Mouse (Mus musculus) C2C12 (cell line): ENCODE data around the gene Rnd1. TPM values are rescaled to one million over a fixed set of nuclear protein-coding genes. Genes with fewer than 3 reads are reported as not detected.

Experiments
- H3K27me3 ChIP-seq: one replicate; pipeline ENCODE4 v1.6.1; 2011; ENCODE audit not compliant: control insufficient read depth, insufficient read depth, insufficient read length
- H3K36me3 ChIP-seq: one replicate; pipeline ENCODE4 v1.6.1; 2011; ENCODE audit not compliant: control insufficient read depth, insufficient read depth
- H3K4me3 ChIP-seq: one replicate; pipeline ENCODE4 v1.5.1; 2011; ENCODE audit warnings: mild to moderate bottlenecking, control low read depth; ENCODE audit not compliant: poor library complexity, insufficient read depth, severe bottlenecking
- H3K79me2 ChIP-seq: one replicate; pipeline ENCODE4 v1.6.1; 2011; ENCODE audit not compliant: control insufficient read depth, insufficient read depth
- H3K79me3 ChIP-seq: one replicate; pipeline ENCODE4 v1.6.1; 2011; ENCODE audit warnings: low read depth, control low read depth
- H3ac ChIP-seq: one replicate; pipeline ENCODE3; 2011; ENCODE audit warnings: low read depth; ENCODE audit not compliant: control insufficient read depth, insufficient read length
- CEBPB ChIP-seq: IDR thresholded peaks from one replicate; pipeline ENCODE4 v1.6.1; 2011; ENCODE audit warnings: low read depth, mild to moderate bottlenecking, control low read depth, moderate library complexity
- CTCF ChIP-seq: IDR thresholded peaks from one replicate; pipeline ENCODE4 v1.5.1; 2011; ENCODE audit not compliant: control insufficient read depth, insufficient read depth, insufficient read length
- FOSL1 ChIP-seq: IDR thresholded peaks from one replicate; pipeline ENCODE4 v1.8.0; 2011; ENCODE audit warnings: mild to moderate bottlenecking, low read length; ENCODE audit not compliant: poor library complexity, insufficient read depth, severe bottlenecking
- MAX ChIP-seq: IDR thresholded peaks from one replicate; pipeline ENCODE4 v1.6.1; 2011; ENCODE audit warnings: mild to moderate bottlenecking, control low read depth
- MYOD1 ChIP-seq: IDR thresholded peaks from one replicate; pipeline ENCODE4 v1.6.1; 2011; ENCODE audit warnings: low read depth; ENCODE audit not compliant: control insufficient read depth, insufficient read length
- MYOG ChIP-seq: IDR thresholded peaks from one replicate; pipeline ENCODE4 v1.6.1; 2011; ENCODE audit not compliant: control insufficient read depth, insufficient read length; ENCODE audit errors: extremely low read depth
- USF1 ChIP-seq: IDR thresholded peaks from one replicate; pipeline ENCODE4 v1.6.1; 2011; ENCODE audit warnings: low read depth, mild to moderate bottlenecking, control low read depth, moderate library complexity
- polyA plus RNA-seq: library from polyadenylated mRNA; unstranded; fragments of >200 nt; fragmentation: generic; extraction: Trizol; gene quantifications from one replicate; pipeline ENCODE4 v1.2.1, GENCODE M21; 2012; ENCODE audit warnings: missing spikeins

The Rnd1 gene
- polyA plus RNA-seq, 1 experiment: 10.5 TPM

GRCm38 (mm10) chr15:98632921-98633320 is 44.3 kb downstream of the Rnd1 start:
- H3K36me3 ChIP-seq: no peaks in the 10 kb centered on the region
- peak overlapping the region; percentile 47 for H3ac ChIP-seq
- peak overlapping the region; percentile 3 for H3K4me3 ChIP-seq
- no peaks in the 10 kb centered on the region for H3K79me3 ChIP-seq
- TF ChIP-seq CEBPB: no peak
- peak; percentile 15 for TF ChIP-seq MAX
- peaks cover 33% of the 10 kb centered on the region for H3K79me2 ChIP-seq
- no peaks in the 10 kb centered on the region for H3K27me3 ChIP-seq

- TF ChIP-seq CTCF (no peak), MYOG (no peak), MAX (peak; percentile 74), FOSL1 (no peak), CEBPB (no peak), MYOD1 (no peak)
- Histone ChIP-seq H3K79me2 (peaks cover 33% of the 10 kb centered on the region), H3ac (peak overlapping the region; percentile 47), H3K27me3 (no peaks in the 10 kb centered on the region), H3K79me3 (no peaks in the 10 kb centered on the region), H3K4me3 (peak overlapping the region; percentile 30), H3K36me3 (no peaks in the 10 kb centered on the region)
Observed at GRCm38 (mm10) chr15:98632107-98632744, 45.0 kb downstream of the Rnd1 start.

GRCm38 (mm10) chr15:98631493-98631892 is 45.8 kb downstream of the Rnd1 start:
- Histone ChIP-seq H3K79me2 (peaks cover 28% of the 10 kb centered on the region), H3K79me3 (no peaks in the 10 kb centered on the region), H3K27me3 (no peaks in the 10 kb centered on the region), H3K4me3 (no peak overlapping the region), H3K36me3 (no peaks in the 10 kb centered on the region), H3ac (peak overlapping the region; percentile 47)
- TF ChIP-seq MAX: peak; percentile 28
- TF ChIP-seq MYOD1: no peak
- TF ChIP-seq CTCF: peak; percentile 100
- no peak for TF ChIP-seq USF1

- Histone ChIP-seq H3K36me3 (no peaks in the 10 kb centered on the region), H3K27me3 (no peaks in the 10 kb centered on the region), H3K4me3 (no peak within 1 kb of the TSS)
Observed at GRCm38 (mm10) chr15:98630540-98630939, 46.7 kb downstream of the Rnd1 start, which contains the start of gene Cacnb3. Cacnb3 (plus strand) TSS chr15:98630840.

DNA sequence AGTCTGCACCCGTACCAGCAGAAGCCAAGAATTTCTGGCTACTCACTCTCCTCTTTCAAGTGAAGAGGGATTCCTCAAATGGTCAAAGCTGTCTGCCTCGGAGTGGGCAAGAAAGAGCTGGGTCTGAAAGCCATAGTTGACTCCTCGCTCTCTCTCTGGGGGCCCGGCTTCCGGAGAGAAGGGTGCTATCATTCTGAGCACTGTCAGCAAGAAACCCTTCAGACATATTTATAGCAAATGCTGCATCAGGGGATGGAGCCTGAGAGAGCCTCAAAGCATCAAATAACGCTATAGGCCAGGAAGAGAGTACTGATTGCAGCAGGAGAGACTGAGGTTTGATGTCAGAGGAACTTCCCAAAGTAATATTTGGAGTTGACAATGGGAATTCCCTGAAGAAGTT is 47.8 kb downstream of the Rnd1 start:
- Histone ChIP-seq H3K27me3 (no peaks in the 10 kb centered on the region), H3K79me2 (peaks cover 14% of the 10 kb centered on the region)
- TF ChIP-seq CEBPB: no peak
- no peak for TF ChIP-seq FOSL1
- TF ChIP-seq USF1: no peak

More at GRCm38 (mm10) chr15:98630540-98630939, 46.7 kb downstream of the Rnd1 start, which contains the start of gene Cacnb3:
- Histone ChIP-seq H3K79me3 (no peaks in the 10 kb centered on the region), H3K79me2 (peaks cover 19% of the 10 kb centered on the region), H3ac (peak within 1 kb of the TSS; percentile 47)
- TF ChIP-seq MYOG: no peak
- TF ChIP-seq FOSL1: no peak
- no peak for TF ChIP-seq MYOD1
- no peak for TF ChIP-seq CEBPB
- no peak for TF ChIP-seq USF1
- TF ChIP-seq CTCF: no peak
- no peak for TF ChIP-seq MAX

DNA sequence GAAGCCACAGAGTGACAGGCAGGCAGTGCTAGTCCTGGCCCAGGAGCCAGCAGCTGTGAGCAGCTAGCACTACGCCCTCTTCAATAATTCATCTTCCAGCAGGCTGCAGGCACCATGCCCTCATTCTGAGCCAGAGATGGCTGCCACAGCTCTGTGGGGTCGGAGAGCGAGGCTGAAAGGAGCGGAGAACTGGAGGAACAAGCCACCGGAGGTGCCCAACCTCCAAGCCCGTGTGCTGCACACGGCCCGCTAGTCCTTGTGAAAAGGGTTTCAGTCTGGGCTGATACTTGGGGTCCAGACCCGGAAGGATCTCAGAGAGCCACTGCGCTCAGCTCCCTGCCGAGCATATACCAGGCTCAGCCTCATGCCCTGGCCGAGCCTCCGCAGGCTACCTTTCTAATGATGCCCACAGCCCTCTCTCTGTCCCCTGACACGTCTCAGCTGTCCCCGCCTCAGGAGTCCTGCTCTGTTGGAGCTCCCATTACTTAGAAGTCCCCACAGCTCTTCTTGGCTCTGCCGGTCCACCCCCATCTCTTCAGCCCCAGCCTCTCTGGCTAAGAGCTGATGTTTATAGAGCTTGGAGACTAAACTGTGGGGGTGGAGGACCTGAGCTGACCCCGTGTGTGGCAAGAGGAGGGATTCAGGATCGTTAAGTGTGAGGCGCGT is 48.5 kb downstream of the Rnd1 start:
- H3K36me3 ChIP-seq: no peaks in the 10 kb centered on the region
- TF ChIP-seq MAX (no peak), FOSL1 (no peak), MYOD1 (no peak), CEBPB (no peak), MYOG (no peak), CTCF (no peak), USF1 (no peak)
- H3ac ChIP-seq: no peak overlapping the region
- H3K79me3 ChIP-seq: no peaks in the 10 kb centered on the region
- H3K27me3 ChIP-seq: no peaks in the 10 kb centered on the region
- H3K79me2 ChIP-seq: peaks cover 14% of the 10 kb centered on the region
- H3K4me3 ChIP-seq: no peak overlapping the region

More for the DNA sequence above, 47.8 kb downstream of the Rnd1 start:
- Histone ChIP-seq H3K4me3 (no peak overlapping the region), H3K36me3 (no peaks in the 10 kb centered on the region), H3ac (no peak overlapping the region), H3K79me3 (no peaks in the 10 kb centered on the region)
